Mouse (Mus musculus): ENCODE measurements around the gene Lipa.

DNA sequence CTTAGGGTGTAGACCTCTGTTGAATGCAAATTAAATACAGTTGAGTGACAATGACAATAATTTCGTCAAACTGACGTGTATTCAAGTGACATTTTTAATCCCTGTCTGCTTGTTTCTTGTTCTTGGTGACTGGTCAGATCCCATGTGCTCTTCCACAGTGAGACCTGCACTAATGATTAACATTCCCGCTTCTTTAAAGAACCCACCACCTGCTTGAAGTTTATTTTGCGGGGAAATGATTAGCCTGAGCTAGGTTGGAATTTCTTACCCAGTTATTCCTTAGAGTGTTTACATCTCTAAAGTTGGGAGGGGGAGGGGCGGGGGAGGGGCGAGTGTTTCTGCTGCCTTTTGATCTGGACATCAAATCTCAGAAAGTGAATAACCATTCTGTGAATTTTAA, 59.1 kb downstream of the Lipa start:
- TF ChIP-seq CTCF (IDR thresholded peaks at IDR 0.05; ENCODE audit: low read depth) = no peak
- TF ChIP-seq EP300 (optimal IDR thresholded peaks at IDR 0.05) = no peak

Measured in stomach, postnatal 0 days (tissue).